Mouse (Mus musculus) cerebellum, postnatal 10 days (tissue): ENCODE data around the gene Lyrm1.

Experiments used
- DNase-seq, 2 experiments: peaks; one replicate each; pipeline ENCODE4 v3.0.0; 2021; ENCODE audit warnings: mixed read lengths in 2 of 2

Lyrm1 gene

GRCm38 (mm10) chr7:119892198-119892597 lies 3.5 kb upstream of the Lyrm1 start:
- no peak for DNase-seq

GRCm38 (mm10) chr7:119892742-119893141 lies 2.9 kb upstream of the Lyrm1 start:
- DNase-seq, result no peak

- DNase-seq, result peak in 1 of 2 experiments; percentile 55
Observed at GRCm38 (mm10) chr7:119894818-119895544, 680 bp upstream of the Lyrm1 start.

DNA sequence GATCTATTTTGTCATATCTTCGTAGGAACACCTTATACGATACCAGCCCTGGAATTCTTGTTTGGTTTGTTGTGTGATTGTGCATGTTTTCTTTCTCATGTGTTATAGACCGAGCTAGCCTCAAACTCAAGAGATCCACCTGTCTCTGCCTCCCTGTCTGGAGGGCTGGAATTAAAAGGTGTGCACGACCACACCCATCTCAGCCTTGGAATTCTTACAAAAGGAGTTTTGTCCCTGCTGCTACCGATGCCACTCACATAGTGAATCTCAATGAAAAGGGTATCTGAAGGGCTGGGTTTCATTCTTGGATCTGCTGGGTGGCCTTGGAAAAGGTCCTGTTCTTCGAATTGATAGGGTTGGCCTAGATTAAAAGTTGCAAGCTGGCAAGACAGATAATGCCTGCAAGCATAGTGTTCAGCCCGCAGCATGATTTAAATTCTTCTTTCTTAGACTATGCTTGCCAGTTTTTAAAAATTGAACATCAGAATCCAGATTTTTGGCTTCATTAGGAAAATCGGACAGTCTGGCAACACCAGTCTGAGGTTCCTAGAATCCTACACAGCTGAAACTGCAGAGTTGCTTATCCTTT lies 2.0 kb downstream of the Lyrm1 start:
- DNase-seq, result no peak

DNA sequence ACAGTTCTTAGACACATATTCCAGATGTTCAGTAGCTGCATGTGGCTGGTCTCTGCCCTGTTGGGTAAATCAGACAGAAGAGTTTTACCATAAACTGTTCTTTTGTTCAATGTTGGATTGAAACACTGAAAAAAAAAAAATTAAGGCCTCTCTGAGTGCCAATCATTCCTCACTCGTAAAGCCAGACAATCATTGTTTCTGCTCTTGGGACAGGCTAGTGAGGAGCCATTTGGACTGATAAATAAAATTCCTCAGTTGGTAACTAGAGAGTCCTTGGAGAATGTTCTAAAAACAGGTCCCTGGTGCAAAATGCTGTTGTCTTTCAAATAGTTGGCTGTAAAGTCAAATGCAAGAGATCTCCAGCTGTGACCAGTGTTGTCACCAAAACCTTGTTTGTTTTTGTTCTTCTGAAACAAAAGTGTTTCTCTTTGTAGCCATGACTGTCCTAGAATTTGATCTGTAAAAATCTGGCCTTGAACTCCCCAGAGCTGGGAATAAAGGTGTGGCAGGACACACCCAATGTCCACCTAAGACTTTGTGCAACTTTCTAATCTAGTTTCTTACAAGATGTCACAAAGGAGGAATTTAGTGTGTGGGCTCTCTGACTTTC lies 2.7 kb downstream of the Lyrm1 start:
- no peak for DNase-seq

- no peak for DNase-seq
Observed at GRCm38 (mm10) chr7:119899386-119900057, 3.9 kb downstream of the Lyrm1 start.

- DNase-seq, result no peak
Observed at GRCm38 (mm10) chr7:119906523-119907215, 11.0 kb downstream of the Lyrm1 start.

- no peak for DNase-seq
Observed at GRCm38 (mm10) chr7:119911727-119912126, 16.1 kb downstream of the Lyrm1 start.

DNA sequence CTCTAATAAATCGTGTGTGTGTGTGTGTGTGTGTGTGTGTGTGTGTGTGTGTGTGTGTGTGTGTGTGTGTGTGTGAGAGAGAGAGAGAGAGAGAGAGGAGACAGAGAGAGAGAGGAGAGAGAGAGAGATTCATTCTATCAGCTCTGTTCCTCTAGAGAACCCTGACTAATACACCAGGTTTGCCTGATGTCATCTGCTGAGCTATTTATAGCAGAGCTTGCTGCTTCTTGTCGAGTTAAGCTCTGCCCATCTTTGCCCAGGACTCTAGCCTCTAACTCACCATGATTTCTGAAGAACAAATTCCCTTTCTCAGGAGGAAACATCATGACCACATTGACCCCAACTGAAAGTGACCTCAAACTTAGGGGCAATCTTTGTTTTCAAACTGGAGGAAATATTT lies 24.8 kb downstream of the Lyrm1 start:
- DNase-seq, result peak; percentile 25 to 28

DNA sequence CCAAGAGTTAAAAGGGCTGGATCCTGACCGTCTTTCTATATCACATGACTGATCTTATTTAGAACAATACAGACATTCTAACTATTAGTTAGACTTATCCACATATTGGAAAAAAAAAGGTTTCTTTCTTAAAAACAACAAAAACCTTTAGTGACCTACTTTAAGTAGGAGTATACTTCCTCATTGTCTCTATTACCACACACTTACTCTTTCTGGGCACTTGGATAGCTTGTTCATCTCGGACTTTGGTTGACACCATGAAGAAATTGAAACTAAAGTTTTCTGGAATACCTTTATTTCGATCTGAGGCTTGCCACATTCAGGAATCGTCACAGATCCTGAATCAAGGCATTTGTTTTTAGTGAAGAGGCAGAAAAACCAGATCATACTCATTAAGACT lies 25.4 kb downstream of the Lyrm1 start:
- no peak for DNase-seq

GRCm38 (mm10) chr7:119928783-119929440 lies 33.3 kb downstream of the Lyrm1 start:
- DNase-seq, result no peak

GRCm38 (mm10) chr7:119936321-119936720 lies 40.7 kb downstream of the Lyrm1 start:
- DNase-seq, result peak; percentile 58 to 66

DNA sequence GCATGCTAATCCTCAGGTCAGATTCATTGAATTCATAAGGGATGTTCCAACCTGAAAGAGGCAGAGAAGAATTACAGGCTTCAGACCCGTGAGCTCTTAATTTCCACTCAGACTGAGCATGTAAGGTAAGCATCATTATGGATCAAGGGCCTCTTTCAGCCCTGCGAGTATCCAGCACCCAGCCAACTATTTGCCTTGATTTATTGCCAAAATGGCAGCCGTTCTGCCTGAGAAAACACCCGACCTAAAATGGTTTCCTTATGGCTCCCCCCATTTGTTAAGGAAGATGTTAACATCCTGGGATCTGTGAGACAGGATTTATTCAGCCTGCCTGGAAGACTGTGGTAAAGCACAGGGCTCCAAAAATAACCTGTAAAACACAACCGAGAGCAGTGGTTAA lies 41.4 kb downstream of the Lyrm1 start:
- peak; percentile 57 to 62 for DNase-seq

GRCm38 (mm10) chr7:119941569-119941968 lies 45.9 kb downstream of the Lyrm1 start:
- DNase-seq, result peak in 1 of 2 experiments; percentile 18

DNA sequence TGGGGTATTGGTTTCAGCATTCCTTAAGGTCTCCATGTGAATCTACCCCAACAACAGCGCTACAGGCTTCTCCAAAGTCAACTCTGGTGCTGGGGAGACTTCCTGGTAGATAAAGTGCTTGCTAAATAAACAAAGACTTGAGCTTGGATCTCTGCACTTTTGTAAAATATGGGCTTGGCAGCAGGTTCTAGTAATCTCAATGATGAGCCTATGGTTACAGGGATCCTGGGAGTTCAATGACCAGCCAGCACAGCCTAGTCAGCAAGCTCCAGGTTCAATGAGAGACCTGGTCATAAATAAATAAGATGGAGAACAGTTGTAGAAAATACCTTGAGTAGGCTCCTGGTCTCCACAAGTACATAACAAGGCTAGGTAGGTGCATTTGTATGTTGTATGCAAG lies 58.4 kb downstream of the Lyrm1 start:
- no peak for DNase-seq

DNA sequence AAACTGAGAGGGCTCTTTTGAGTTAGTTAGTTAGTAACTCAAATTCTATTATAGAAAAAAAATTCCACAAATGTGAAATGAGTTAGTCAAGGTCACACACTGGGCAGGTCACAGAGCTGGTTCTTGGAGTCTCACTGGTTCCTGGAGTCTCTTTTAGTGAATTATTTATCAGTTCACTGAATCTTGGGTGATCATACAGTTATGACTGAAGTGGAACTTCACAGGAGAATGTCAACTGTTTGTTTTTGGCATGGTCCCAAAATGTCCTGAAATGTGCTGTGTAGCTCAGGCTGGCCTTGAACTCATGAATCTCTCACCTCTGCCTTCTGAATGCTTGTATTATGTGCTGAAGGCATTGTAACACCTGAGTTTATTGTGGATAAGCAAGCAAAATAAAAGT lies 61.8 kb downstream of the Lyrm1 start:
- no peak for DNase-seq

GRCm38 (mm10) chr7:119959091-119959490 lies 63.4 kb downstream of the Lyrm1 start:
- peak in 1 of 2 experiments; percentile 27 for DNase-seq

GRCm38 (mm10) chr7:119959491-119959890 lies 63.8 kb downstream of the Lyrm1 start:
- no peak for DNase-seq

GRCm38 (mm10) chr7:119960006-119960405 lies 64.3 kb downstream of the Lyrm1 start:
- DNase-seq, result no peak

GRCm38 (mm10) chr7:119960546-119960945 lies 64.9 kb downstream of the Lyrm1 start:
- DNase-seq, result no peak

- DNase-seq, result peak in 1 of 2 experiments; percentile 16
Observed at GRCm38 (mm10) chr7:119961107-119961506, 65.4 kb downstream of the Lyrm1 start.

DNA sequence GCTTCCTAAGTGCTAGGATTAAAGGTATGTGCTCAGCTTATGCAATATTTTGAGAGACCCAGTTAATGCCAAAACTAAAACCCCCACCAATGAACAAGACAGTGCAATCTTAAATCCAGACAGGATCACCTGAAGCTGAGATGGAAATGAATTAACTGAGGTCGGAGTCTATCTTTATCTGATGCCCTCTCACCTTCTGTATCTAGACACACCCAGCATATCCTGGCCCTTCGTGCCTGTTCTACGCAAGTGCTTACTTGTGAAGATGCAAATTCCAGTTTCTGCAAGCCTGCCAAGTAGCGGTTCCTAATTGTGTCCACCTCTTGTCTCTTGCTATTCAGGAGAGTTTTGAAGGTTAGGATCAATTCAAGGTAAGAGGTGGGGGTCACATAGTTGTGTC lies 69.5 kb downstream of the Lyrm1 start:
- DNase-seq, result no peak
